Mouse (Mus musculus): ENCODE results near the gene Rgs12.

GRCm38 (mm10) chr5:34910504-34910815, 38.8 kb upstream of the Rgs12 start:
- no peak for TF ChIP-seq TAL1 (IDR thresholded peaks at IDR 0.05; ENCODE audit: low read length)
- peak; percentile 26; the same call in 1 of the 2 replicates for TF ChIP-seq GATA1 (IDR thresholded peaks at IDR 0.05; ENCODE audit: low read length)
